Mouse (Mus musculus): ENCODE results near the gene Ncoa1. TPM values are rescaled to one million over a fixed set of nuclear protein-coding genes. Genes with fewer than 3 reads are reported as not detected.
A peak's percentile ranks its signal among the peaks of the same experiment; 100 is the strongest.

The Ncoa1 gene
- total and polyA plus RNA-seq, 3 experiments, result 36.0 to 65.0 (median 45.0) TPM

GRCm38 (mm10) chr12:4477941-4478795 is 1.2 kb upstream of the Ncoa1 start (continued):
- TF ChIP-seq GABPA (IDR thresholded peaks at IDR 0.05; ENCODE audit: low read depth, low read length) (no peak), ZKSCAN1 (IDR thresholded peaks at IDR 0.05; ENCODE audit: low read depth, low read length) (0 out of 2 replicates have a peak, but pooled peaks have one; percentile 59), E2F4 (IDR thresholded peaks at IDR 0.05; ENCODE audit: borderline replicate concordance, low read depth, low read length) (no peak), GATA1 (IDR thresholded peaks at IDR 0.05; ENCODE audit: low read depth, low read length) (no peak), RAD21 (IDR thresholded peaks at IDR 0.05; ENCODE audit: low read depth, low read length) (no peak), MAFK (IDR thresholded peaks at IDR 0.05; ENCODE audit: borderline replicate concordance, low read depth, low read length) (peak; percentile 30; the same call in 1 of the 2 replicates)

DNA sequence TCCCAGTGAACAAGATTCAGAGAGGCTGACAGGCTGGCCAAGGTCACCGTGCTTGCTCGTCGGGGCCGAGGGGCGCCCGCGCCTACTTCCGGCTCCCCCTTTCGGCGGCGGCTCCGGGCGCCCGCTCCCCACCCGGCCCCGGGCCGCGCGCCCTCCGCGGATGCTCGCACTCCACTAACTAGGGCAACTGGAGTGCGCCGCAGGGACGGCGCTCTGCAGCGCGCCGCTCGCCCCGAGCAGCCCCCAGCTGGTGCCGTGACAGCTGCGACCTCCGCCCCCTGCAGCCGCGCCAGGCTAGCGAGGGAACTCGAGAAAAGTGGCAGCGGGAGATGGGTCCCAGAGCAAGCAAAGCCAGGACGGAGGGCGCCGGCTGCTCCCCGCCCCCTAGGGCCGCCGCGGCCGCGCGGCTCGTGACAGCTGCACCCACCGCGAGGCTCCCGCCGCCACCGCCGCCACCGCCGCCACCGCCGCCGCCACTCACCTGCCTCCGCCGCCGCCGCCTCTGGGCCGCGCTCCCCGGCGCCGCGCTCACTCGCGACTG is 621 bp downstream of the Ncoa1 start:
- H3K27me3 ChIP-seq (ENCODE audit: control insufficient read depth in 1 of 2, insufficient read depth in 2 of 2, low read length in 2 of 2), result no peaks in the 10 kb centered on the region
- peak overlapping the region; percentile 100 for H3K9ac ChIP-seq (ENCODE audit: control insufficient read depth, low read depth, low read length, poor library complexity, severe bottlenecking)
- H3K79me2 ChIP-seq (ENCODE audit: control insufficient read depth, insufficient read depth, low read length, poor library complexity), result peaks cover 53% of the 10 kb centered on the region
- TF ChIP-seq GATA1 (IDR thresholded peaks at IDR 0.05; ENCODE audit: low read depth, low read length) (no peak), POLR2AphosphoS2 (IDR thresholded peaks at IDR 0.05; ENCODE audit: low read length) (0 out of 2 replicates have a peak, but pooled peaks have one; percentile 4), RCOR1 (IDR thresholded peaks at IDR 0.05; ENCODE audit: low read depth, low read length) (no peak), UBTF (IDR thresholded peaks at IDR 0.05; ENCODE audit: borderline replicate concordance, insufficient read depth, low read depth, low read length) (peak; percentile 82; the same call in 1 of the 2 replicates), MAX (IDR thresholded peaks at IDR 0.05; ENCODE audit: low read length) (no peak), SIN3A (IDR thresholded peaks at IDR 0.05; ENCODE audit: low read length) (peak; percentile 51)
- peaks cover 10 to 13% of the 10 kb centered on the region in 2 experiments for H3K36me3 ChIP-seq (ENCODE audit: control insufficient read depth in 1 of 2, insufficient read depth in 2 of 2, low read length in 2 of 2)
- no peaks in the 10 kb centered on the region for H3K9me3 ChIP-seq (replicated peaks; ENCODE audit: insufficient read depth, low read length)
- DNase-seq (ENCODE audit: low read depth, low spot score), result peak; percentile 50
- peak overlapping the region; percentile 99 for H3K27ac ChIP-seq (ENCODE audit: control insufficient read depth, low read depth, low read length)
- peak overlapping the region; percentile 83 to 100 for H3K4me3 ChIP-seq (ENCODE audit: control insufficient read depth in 1 of 2, insufficient read depth in 1 of 2, low read depth in 2 of 2, low read length in 2 of 2)
- peaks cover 0 to 8% of the 10 kb centered on the region in 2 experiments; a peak in 1 of 4 replicates for H3K4me1 ChIP-seq (ENCODE audit: control insufficient read depth in 1 of 2, insufficient read depth in 2 of 2, low read length in 2 of 2)

DNA sequence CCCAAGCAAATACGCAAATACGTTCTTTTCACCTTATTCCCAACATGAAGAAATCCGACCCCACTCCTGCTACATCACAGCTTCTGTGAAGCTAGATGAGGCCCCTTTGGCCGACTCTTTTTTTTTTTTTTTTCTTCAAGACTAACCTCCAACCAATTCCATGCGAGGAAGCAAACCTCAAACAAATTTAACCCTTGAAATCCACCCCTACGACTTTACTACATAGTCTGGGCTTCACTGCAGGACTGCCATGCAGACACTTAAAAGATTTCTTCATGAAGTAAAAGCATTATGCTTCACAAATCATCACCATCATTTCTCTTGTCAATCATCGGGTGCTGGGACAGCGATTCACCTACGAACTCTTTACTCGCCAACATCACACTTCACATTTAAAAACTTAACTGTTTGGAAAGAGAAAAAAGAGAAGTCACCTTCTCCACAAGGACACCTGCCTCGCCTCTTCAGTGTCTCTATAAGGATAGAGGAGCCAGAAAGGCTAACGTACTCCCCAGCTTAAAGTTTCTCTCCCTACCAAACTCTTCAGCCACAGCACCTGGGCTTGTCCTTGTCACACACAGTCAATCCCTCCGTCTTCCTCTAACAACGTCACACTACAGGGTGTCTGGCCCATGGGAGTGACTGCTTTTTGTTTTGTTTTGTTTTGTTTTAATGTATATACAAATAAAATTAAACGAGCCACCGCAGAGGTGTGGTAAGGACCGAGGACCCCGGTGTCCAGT is 1.6 kb downstream of the Ncoa1 start:
- DNase-seq (ENCODE audit: low read depth, low spot score), result peak; percentile 65
- Histone ChIP-seq H3K27ac (ENCODE audit: control insufficient read depth, low read depth, low read length) (peak overlapping the region; percentile 99), H3K9me3 (replicated peaks; ENCODE audit: insufficient read depth, low read length) (no peaks in the 10 kb centered on the region), H3K9ac (ENCODE audit: control insufficient read depth, low read depth, low read length, poor library complexity, severe bottlenecking) (peak overlapping the region; percentile 100), H3K79me2 (ENCODE audit: control insufficient read depth, insufficient read depth, low read length, poor library complexity) (peaks cover 60% of the 10 kb centered on the region), H3K27me3 (ENCODE audit: control insufficient read depth in 1 of 2, insufficient read depth in 2 of 2, low read length in 2 of 2) (no peaks in the 10 kb centered on the region), H3K4me1 (ENCODE audit: control insufficient read depth in 1 of 2, insufficient read depth in 2 of 2, low read length in 2 of 2) (peaks cover 0 to 8% of the 10 kb centered on the region in 2 experiments; a peak in 1 of 4 replicates), H3K4me3 (ENCODE audit: control insufficient read depth in 1 of 2, insufficient read depth in 1 of 2, low read depth in 2 of 2, low read length in 2 of 2) (peak overlapping the region; percentile 83 to 100), H3K36me3 (ENCODE audit: control insufficient read depth in 1 of 2, insufficient read depth in 2 of 2, low read length in 2 of 2) (peaks cover 13 to 15% of the 10 kb centered on the region in 2 experiments)
- no peak for TF ChIP-seq MAFK (IDR thresholded peaks at IDR 0.05; ENCODE audit: borderline replicate concordance, low read depth, low read length)
- no peak for TF ChIP-seq USF1 (IDR thresholded peaks at IDR 0.05; ENCODE audit: low read depth, low read length)
- TF ChIP-seq ZMIZ1 (IDR thresholded peaks at IDR 0.05; ENCODE audit: low read depth, low read length), result 0 out of 2 replicates have a peak, but pooled peaks have one; percentile 29
- TF ChIP-seq POLR2AphosphoS2 (IDR thresholded peaks at IDR 0.05; ENCODE audit: low read length), result 0 out of 2 replicates have a peak, but pooled peaks have one; percentile 21
- peak; percentile 11; the same call in 1 of the 2 replicates for TF ChIP-seq TCF12 (IDR thresholded peaks at IDR 0.05; ENCODE audit: low read depth, low read length)
- TF ChIP-seq ZNF384 (IDR thresholded peaks at IDR 0.05; ENCODE audit: low read depth, low read length), result peak; percentile 92
- TF ChIP-seq TAL1 (IDR thresholded peaks at IDR 0.05; ENCODE audit: low read length), result no peak
- TF ChIP-seq SIN3A (IDR thresholded peaks at IDR 0.05; ENCODE audit: low read length), result peak; percentile 58
- no peak for TF ChIP-seq GATA1 (IDR thresholded peaks at IDR 0.05; ENCODE audit: low read depth, low read length)
- TF ChIP-seq UBTF (IDR thresholded peaks at IDR 0.05; ENCODE audit: borderline replicate concordance, insufficient read depth, low read depth, low read length), result 0 out of 2 replicates have a peak, but pooled peaks have one; percentile 49
- TF ChIP-seq TBP (IDR thresholded peaks at IDR 0.05; ENCODE audit: low read depth, low read length), result peak; percentile 55; the same call in 1 of the 2 replicates
- 0 out of 2 replicates have a peak, but pooled peaks have one; percentile 26 for TF ChIP-seq ETS1 (IDR thresholded peaks at IDR 0.05; ENCODE audit: low read depth, low read length)

Data from MEL (cell line).